Comparison of ENCODE assay signal across 8 mouse cellular contexts in genomic region chr6:31938216-31938814, GRCm38 (mm10).
DNase-seq lines count a peak whose midpoint lies in the region; ATAC-seq and TF ChIP-seq lines count a peak whose summit lies in the region.

No protein-coding gene starts in this region.

- peak; percentile 72 for TF ChIP-seq CTCF in gastrocnemius, adult 2 months (IDR thresholded peaks at IDR 0.05)

- peak; percentile 61 for DNase-seq in WW6 (ENCODE audit: low read depth, low spot score)
- peak; percentile 87 to 92 for DNase-seq in cerebellum, postnatal 25 days
- peak; percentile 76 for DNase-seq in gastrocnemius, adult 2 months
- DNase-seq in induced T-regulatory cell, adult 2 months (ENCODE audit: low read depth) = peak; percentile 65
- peak; percentile 88 for DNase-seq in left cerebral cortex, postnatal 10 days (ENCODE audit: extremely low spot score in 1 of 2, low spot score in 2 of 2)
- DNase-seq in right cerebral cortex, postnatal 36 days (ENCODE audit: low spot score in 2 of 2) = peak; percentile 69 to 76
- peak; percentile 45 to 87 for DNase-seq in urinary bladder, postnatal 4 days (ENCODE audit: low spot score in 2 of 2)

- H3K27ac ChIP-seq in gastrocnemius, adult 2 months = no peak overlapping the region

- peak overlapping the region; percentile 67 for H3K4me3 ChIP-seq in gastrocnemius, adult 2 months

- ATAC-seq in megakaryocyte-erythroid progenitor cell, adult 5-6 weeks (replicated peaks; ENCODE audit: low FRiP score, low TSS enrichment, poor library complexity, severe bottlenecking) = peak; percentile 55; the same call in 1 of the 2 replicates

- intact Hi-C loops in gastrocnemius, adult 2 months (cut with DNase I) = loop anchor here (5.0 kb wide), 1 partner anchor 379 kb away; no protein-coding TSS in a partner anchor
- intact Hi-C loops in left cerebral cortex, postnatal 10 days (cut with DNase I) = loop anchor here (5.0 to 10.0 kb wide), 4 partner anchors 206 to 389 kb away; no protein-coding TSS in a partner anchor
